Mouse (Mus musculus) lung, embryonic 16.5 days (tissue): ENCODE data around the gene Atg4a-ps. TPM values are rescaled to one million over a fixed set of nuclear protein-coding genes. Genes with fewer than 3 reads are reported as not detected.
A peak's percentile ranks its signal among the peaks of the same experiment; 100 is the strongest.

Source experiments
- ATAC-seq: fragments of 200-750 bp; cut with Nextera tagmentation; 2 replicates; pipeline ENCODE4 v1.8.0; 2017; ENCODE audit warnings: low read depth, mild to moderate bottlenecking, moderate library complexity
- H3K27ac ChIP-seq: fragments of 300-500 bp; sonication (generic); 2 replicates; pipeline ENCODE4 v1.5.1; 2014; ENCODE audit warnings: mild to moderate bottlenecking, control low read depth, low read length
- H3K27me3 ChIP-seq: fragments of 300-500 bp; sonication (generic); 2 replicates; pipeline ENCODE4 v1.6.1; 2014; ENCODE audit warnings: low read depth, low read length, mixed read lengths; ENCODE audit not compliant: control insufficient read depth, insufficient read depth
- H3K36me3 ChIP-seq: fragments of 300-500 bp; sonication (generic); 2 replicates; pipeline ENCODE4 v1.6.1; 2014; ENCODE audit warnings: low read length; ENCODE audit not compliant: control insufficient read depth, insufficient read depth
- H3K4me1 ChIP-seq: fragments of 300-500 bp; sonication (generic); replicated peaks from 2 replicates; pipeline ENCODE4 v1.6.1; 2014; ENCODE audit warnings: low read length, mixed read lengths; ENCODE audit not compliant: control insufficient read depth, insufficient read depth
- H3K4me2 ChIP-seq: fragments of 300-500 bp; sonication (generic); 2 replicates; pipeline ENCODE4 v1.6.1; 2014; ENCODE audit warnings: low read depth, low read length, control low read depth
- H3K4me3 ChIP-seq: fragments of 300-500 bp; sonication (generic); 2 replicates; pipeline ENCODE4 v1.5.1; 2014; ENCODE audit warnings: mild to moderate bottlenecking, low read length, control low read depth
- H3K9ac ChIP-seq: fragments of 300-500 bp; sonication (generic); 2 replicates; pipeline ENCODE4 v1.6.1; 2014; ENCODE audit warnings: low read length, control low read depth
- H3K9me3 ChIP-seq: fragments of 300-500 bp; sonication (generic); 2 replicates; pipeline ENCODE4 v1.6.1; 2016; ENCODE audit warnings: low read length; ENCODE audit not compliant: control insufficient read depth
- WGBS: fragments of 180-500 bp; shearing (Covaris S2); extraction: QIAGEN DNeasy Blood & Tissue Kit; methylation state at CpG from one replicate; pipeline ENCODE4 v1.1.7; 2014; 5-methylcytosine and 5-hydroxymethylcytosine counted together
- polyA plus RNA-seq: library from polyadenylated mRNA; unstranded; fragments of >200 nt; fragmentation: Nextera tagmentation; extraction: Ambion mirVana; gene quantifications from 2 replicates; pipeline ENCODE4 v1.2.1, GENCODE M21; 2015

Gene Atg4a-ps
- polyA plus RNA-seq, 1 experiment from 2014 or later: 0.09 TPM

- ATAC-seq: peak; percentile 77
- Histone ChIP-seq H3K4me3 (no peak overlapping the region), H3K27ac (no peak overlapping the region), H3K9me3 (no peaks in the 10 kb centered on the region), H3K9ac (no peak overlapping the region), H3K27me3 (no peaks in the 10 kb centered on the region), H3K36me3 (no peaks in the 10 kb centered on the region), H3K4me1 (peaks cover 16% of the 10 kb centered on the region), H3K4me2 (no peak overlapping the region)
- WGBS: 23% methylated on average over 11 of the region's 11 CpGs
These were observed 25.8 kb downstream of the Atg4a-ps start for GRCm38 (mm10) chr3:103620101-103620500.

GRCm38 (mm10) chr3:103616981-103617380 lies 28.9 kb downstream of the Atg4a-ps start:
- H3K9ac ChIP-seq: no peak overlapping the region
- no peak overlapping the region for H3K4me2 ChIP-seq
- no peak overlapping the region for H3K4me3 ChIP-seq
- 36% methylated on average over 6 of the region's 6 CpGs for WGBS
- H3K27ac ChIP-seq: no peak overlapping the region
- ATAC-seq: no peak
- peaks cover 7% of the 10 kb centered on the region; the same call in 1 of the 2 replicates for H3K4me1 ChIP-seq
- H3K9me3 ChIP-seq: no peaks in the 10 kb centered on the region
- H3K36me3 ChIP-seq: no peaks in the 10 kb centered on the region
- H3K27me3 ChIP-seq: no peaks in the 10 kb centered on the region

- H3K27me3 ChIP-seq: no peaks in the 10 kb centered on the region
- no peaks in the 10 kb centered on the region for H3K36me3 ChIP-seq
- WGBS: 84% methylated on average over 4 of the region's 4 CpGs
- ATAC-seq: no peak
- H3K27ac ChIP-seq: no peak overlapping the region
- no peak overlapping the region for H3K4me2 ChIP-seq
- H3K4me1 ChIP-seq: peaks cover 7% of the 10 kb centered on the region; the same call in 1 of the 2 replicates
- no peak overlapping the region for H3K9ac ChIP-seq
- no peaks in the 10 kb centered on the region for H3K9me3 ChIP-seq
- no peak overlapping the region for H3K4me3 ChIP-seq
These were observed 30.2 kb downstream of the Atg4a-ps start for GRCm38 (mm10) chr3:103615621-103616020.

- ATAC-seq: no peak
- no peak overlapping the region for H3K4me2 ChIP-seq
- 56% methylated on average over 9 of the region's 9 CpGs for WGBS
These were observed 33.1 kb downstream of the Atg4a-ps start for GRCm38 (mm10) chr3:103612636-103613355.

GRCm38 (mm10) chr3:103610231-103610630 lies 35.6 kb downstream of the Atg4a-ps start:
- no peak overlapping the region for H3K4me2 ChIP-seq
- H3K4me1 ChIP-seq: no peaks in the 10 kb centered on the region
- no peak for ATAC-seq
- H3K27ac ChIP-seq: no peak overlapping the region
- H3K27me3 ChIP-seq: no peaks in the 10 kb centered on the region
- H3K9me3 ChIP-seq: no peaks in the 10 kb centered on the region
- H3K4me3 ChIP-seq: no peak overlapping the region
- H3K36me3 ChIP-seq: no peaks in the 10 kb centered on the region
- WGBS: 91% methylated on average over 5 of the region's 5 CpGs
- no peak overlapping the region for H3K9ac ChIP-seq

More at GRCm38 (mm10) chr3:103612636-103613355, 33.1 kb downstream of the Atg4a-ps start:
- no peaks in the 10 kb centered on the region for H3K36me3 ChIP-seq
- H3K9ac ChIP-seq: no peak overlapping the region
- H3K4me3 ChIP-seq: no peak overlapping the region
- no peak overlapping the region for H3K27ac ChIP-seq
- H3K27me3 ChIP-seq: no peaks in the 10 kb centered on the region
- no peaks in the 10 kb centered on the region for H3K4me1 ChIP-seq
- no peaks in the 10 kb centered on the region for H3K9me3 ChIP-seq

- WGBS: 77% methylated on average over 13 of the region's 13 CpGs
- no peak overlapping the region for H3K4me2 ChIP-seq
These were observed 38.9 kb downstream of the Atg4a-ps start for GRCm38 (mm10) chr3:103606660-103607595.

GRCm38 (mm10) chr3:103606045-103606597 lies 39.7 kb downstream of the Atg4a-ps start:
- no peaks in the 10 kb centered on the region for H3K9me3 ChIP-seq
- no peak overlapping the region for H3K4me3 ChIP-seq
- WGBS: 73% methylated on average over 6 of the region's 6 CpGs
- peaks cover 2% of the 10 kb centered on the region; the same call in 1 of the 2 replicates for H3K4me1 ChIP-seq
- ATAC-seq: no peak
- no peaks in the 10 kb centered on the region for H3K36me3 ChIP-seq
- no peak overlapping the region for H3K27ac ChIP-seq
- no peak overlapping the region for H3K9ac ChIP-seq
- no peak overlapping the region for H3K4me2 ChIP-seq
- H3K27me3 ChIP-seq: no peaks in the 10 kb centered on the region

More at GRCm38 (mm10) chr3:103606660-103607595, 38.9 kb downstream of the Atg4a-ps start:
- no peak for ATAC-seq
- Histone ChIP-seq H3K4me3 (no peak overlapping the region), H3K9ac (no peak overlapping the region), H3K36me3 (no peaks in the 10 kb centered on the region), H3K9me3 (no peaks in the 10 kb centered on the region), H3K27me3 (no peaks in the 10 kb centered on the region), H3K4me1 (no peaks in the 10 kb centered on the region), H3K27ac (no peak overlapping the region)

GRCm38 (mm10) chr3:103601561-103601960 lies 44.3 kb downstream of the Atg4a-ps start:
- WGBS: 68% methylated on average over 1 of the region's 1 CpGs
- no peak overlapping the region for H3K4me3 ChIP-seq
- no peak for ATAC-seq
- H3K27me3 ChIP-seq: no peaks in the 10 kb centered on the region
- no peak overlapping the region for H3K4me2 ChIP-seq
- H3K9ac ChIP-seq: no peak overlapping the region
- H3K9me3 ChIP-seq: no peaks in the 10 kb centered on the region
- no peak overlapping the region for H3K27ac ChIP-seq
- peaks cover 3% of the 10 kb centered on the region; the same call in 1 of the 2 replicates for H3K4me1 ChIP-seq
- no peaks in the 10 kb centered on the region for H3K36me3 ChIP-seq

GRCm38 (mm10) chr3:103601011-103601410 lies 44.9 kb downstream of the Atg4a-ps start:
- ATAC-seq: peak; percentile 26; the same call in 1 of the 2 replicates
- H3K4me2 ChIP-seq: no peak overlapping the region
- WGBS: 41% methylated on average over 7 of the region's 7 CpGs

More at GRCm38 (mm10) chr3:103601011-103601410, 44.9 kb downstream of the Atg4a-ps start:
- Histone ChIP-seq H3K27ac (no peak overlapping the region), H3K27me3 (no peaks in the 10 kb centered on the region), H3K4me3 (no peak overlapping the region), H3K9ac (no peak overlapping the region), H3K9me3 (no peaks in the 10 kb centered on the region), H3K4me1 (peaks cover 3% of the 10 kb centered on the region; the same call in 1 of the 2 replicates), H3K36me3 (no peaks in the 10 kb centered on the region)
